Mouse (Mus musculus): ENCODE data around the gene Rhod. TPM values are rescaled to one million over a fixed set of nuclear protein-coding genes. Genes with fewer than 3 reads are reported as not detected.

Gene Rhod
- 3.9 and 4.1 TPM in 2 replicates for polyA plus RNA-seq (2012; rRNA removed)

GRCm38 (mm10) chr19:4439161-4439801 lies at the start of gene Rhod:
Rhod (minus strand) TSS chr19:4439432.

GRCm38 (mm10) chr19:4477345-4478189 lies 38.3 kb upstream of the Rhod start, which contains the start of gene Syt12:
Syt12 (minus strand) TSS chr19:4477447.

GRCm38 (mm10) chr19:4397798-4398629 lies 41.2 kb downstream of the Rhod start, which contains the start of gene Kdm2a:
Kdm2a (minus strand) TSS chr19:4398285.

Other genes starting within 250 kb of the Rhod start
- gene Tbc1d10c, start 248.1 kb downstream of the Rhod start, polyA plus RNA-seq (2012; rRNA removed), result 2.6 and 3.0 TPM in 2 replicates
- 200 and 246 TPM in 2 replicates for gene Ppp1ca, start 247.4 kb downstream of the Rhod start, polyA plus RNA-seq (2012; rRNA removed)
- gene Rad9a, start 237.8 kb downstream of the Rhod start, polyA plus RNA-seq (2012; rRNA removed), result 18.8 and 20.8 TPM in 2 replicates
- 0.97 and 1.0 TPM in 2 replicates for gene Clcf1, start 225.2 kb downstream of the Rhod start, polyA plus RNA-seq (2012; rRNA removed)
- not detected in 2 replicates for gene AC109138.7, start 225.1 kb downstream of the Rhod start, polyA plus RNA-seq (2012; rRNA removed)
- 12.3 and 14.6 TPM in 2 replicates for gene Pold4, start 207.5 kb downstream of the Rhod start, polyA plus RNA-seq (2012; rRNA removed)
- 2.1 and 2.8 TPM in 2 replicates for gene Ssh3, start 170.3 kb downstream of the Rhod start, polyA plus RNA-seq (2012; rRNA removed)
- 0.88 and 1.0 TPM in 2 replicates for gene Ankrd13d, start 156.3 kb downstream of the Rhod start, polyA plus RNA-seq (2012; rRNA removed)
- 28.2 and 29.9 TPM in 2 replicates for gene Grk2, start 133.2 kb downstream of the Rhod start, polyA plus RNA-seq (2012; rRNA removed)
- 16.2 and 19.1 TPM in 2 replicates for gene Kdm2a, start 41.1 kb downstream of the Rhod start, polyA plus RNA-seq (2012; rRNA removed)
- gene Syt12, start 38.0 kb upstream of the Rhod start, polyA plus RNA-seq (2012; rRNA removed), result 0.12 and 0.22 TPM in 2 replicates
- 0.03 and 0.05 TPM in 2 replicates for gene 2010003K11Rik, start 59.2 kb upstream of the Rhod start, polyA plus RNA-seq (2012; rRNA removed)
- 12.0 and 17.3 TPM in 2 replicates for gene Pcx, start 71.0 kb upstream of the Rhod start, polyA plus RNA-seq (2012; rRNA removed)
- 1.6 and 1.8 TPM in 2 replicates for gene Lrfn4, start 176.2 kb upstream of the Rhod start, polyA plus RNA-seq (2012; rRNA removed)
- gene Rce1, start 186.2 kb upstream of the Rhod start, polyA plus RNA-seq (2012; rRNA removed), result 16.4 and 19.9 TPM in 2 replicates

Measured in liver, embryonic 14 days (tissue).